Mouse (Mus musculus): ENCODE data around the gene Snrpn. TPM values are rescaled to one million over a fixed set of nuclear protein-coding genes. Genes with fewer than 3 reads are reported as not detected.

Snrpn gene
- 0.32 TPM for total RNA-seq (2023)

GRCm38 (mm10) chr7:60139742-60140480 lies at the start of gene Snrpn:
Snrpn (minus strand) TSS chr7:60140219.

GRCm38 (mm10) chr7:60004606-60005330 lies 135.3 kb downstream of the Snrpn start, which contains the start of the genes Snurf and Gm38393:
Snurf (minus strand) TSS chr7:60005049.
Gm38393 (minus strand) TSS chr7:60005064.

Other genes with a start within 250 kb of the Snrpn start
- not detected for gene Snurf, start 135.2 kb downstream of the Snrpn start, total RNA-seq (2023)
- 1.3 TPM for gene Gm38393, start 135.2 kb downstream of the Snrpn start, total RNA-seq (2023)

All from CD4-positive naive resting alpha-beta T cell, adult 76 days (primary cell).